Mouse (Mus musculus) neural tube, embryonic 14.5 days (tissue): ENCODE data around the gene Epp13. TPM values are rescaled to one million over a fixed set of nuclear protein-coding genes. Genes with fewer than 3 reads are reported as not detected.
"Not testable (repeated sequence)": the region's sequence is repeated elsewhere in the genome, so short reads cannot be mapped to it uniquely, and the experiment has no call there.

Source experiments
- ATAC-seq: fragments of 200-750 bp; cut with Nextera tagmentation; 2 replicates; pipeline ENCODE4 v1.8.0; 2017; ENCODE audit warnings: low read depth, mild to moderate bottlenecking, moderate TSS enrichment, moderate library complexity
- H3K27ac ChIP-seq: fragments of 300-500 bp; sonication (generic); 2 replicates; pipeline ENCODE4 v1.5.1; 2014; ENCODE audit warnings: low read depth, mild to moderate bottlenecking, control low read depth, low read length, moderate library complexity, mixed read lengths
- H3K27me3 ChIP-seq: fragments of 300-500 bp; sonication (generic); 2 replicates; pipeline ENCODE4 v1.6.1; 2014; ENCODE audit warnings: low read length; ENCODE audit not compliant: control insufficient read depth, insufficient read depth
- H3K36me3 ChIP-seq: fragments of 300-500 bp; sonication (generic); 2 replicates; pipeline ENCODE4 v1.6.1; 2014; ENCODE audit warnings: low read length, mixed read lengths; ENCODE audit not compliant: control insufficient read depth, insufficient read depth
- H3K4me1 ChIP-seq: fragments of 300-500 bp; sonication (generic); 2 replicates; pipeline ENCODE4 v1.6.1; 2014; ENCODE audit warnings: low read length; ENCODE audit not compliant: control insufficient read depth, insufficient read depth
- H3K4me2 ChIP-seq: fragments of 300-500 bp; sonication (generic); 2 replicates; pipeline ENCODE4 v1.6.1; 2014; ENCODE audit warnings: mild to moderate bottlenecking, low read depth, low read length, control low read depth
- H3K4me3 ChIP-seq: fragments of 300-500 bp; sonication (generic); 2 replicates; pipeline ENCODE4 v1.5.1; 2014; ENCODE audit warnings: low read depth, low read length, control low read depth, mixed read lengths
- H3K9ac ChIP-seq: fragments of 300-500 bp; sonication (generic); replicated peaks from 2 replicates; pipeline ENCODE4 v1.6.1; 2014; ENCODE audit warnings: low read depth, mild to moderate bottlenecking, control low read depth, low read length, mixed read lengths
- H3K9me3 ChIP-seq: fragments of 300-500 bp; sonication (generic); 2 replicates; pipeline ENCODE4 v1.6.1; 2016; ENCODE audit warnings: low read length; ENCODE audit not compliant: control insufficient read depth
- WGBS: fragments of 180-500 bp; shearing (Covaris S2); extraction: QIAGEN DNeasy Blood & Tissue Kit; methylation state at CpG from one replicate; pipeline ENCODE4 v1.1.7; 2014; 5-methylcytosine and 5-hydroxymethylcytosine counted together
- polyA plus RNA-seq: library from polyadenylated mRNA; unstranded; fragments of >200 nt; fragmentation: Nextera tagmentation; extraction: Ambion mirVana; gene quantifications from 2 replicates; pipeline ENCODE4 v1.2.1, GENCODE M21; 2014

Epp13 gene
- polyA plus RNA-seq = not detected in 2 replicates

DNA sequence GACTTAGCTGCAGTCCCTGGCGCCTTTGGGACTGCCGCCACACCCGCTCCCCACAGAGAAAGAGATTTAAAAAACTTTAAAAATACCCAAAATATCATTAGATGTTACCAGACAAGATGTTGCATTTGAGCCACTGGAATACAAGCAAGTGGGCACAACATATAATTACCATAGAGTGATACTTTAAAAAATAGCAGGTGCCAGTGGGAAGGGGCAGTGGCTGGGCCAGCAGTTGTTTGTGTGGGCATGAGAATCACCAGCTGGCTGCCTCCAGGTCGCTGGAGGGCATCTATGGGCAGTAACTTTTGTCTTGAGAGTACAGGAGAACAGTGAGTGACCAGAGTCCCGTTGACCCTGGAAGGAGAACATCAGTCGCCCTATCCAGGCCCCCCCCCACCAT is at the start of gene Epp13:
TSS of gene Epp13 (plus strand) at position 301 of the 400 bp plus-strand sequence.
- H3K4me1 ChIP-seq = no peaks in the 10 kb centered on the region
- ATAC-seq = no peak
- H3K27ac ChIP-seq = no peak within 1 kb of the TSS
- 94% methylated on average over 6 of the region's 6 CpGs for WGBS
- no peak within 1 kb of the TSS for H3K9ac ChIP-seq
- H3K36me3 ChIP-seq = no peaks in the 10 kb centered on the region
- H3K4me3 ChIP-seq = no peak within 1 kb of the TSS
- H3K4me2 ChIP-seq = no peak within 1 kb of the TSS
- H3K9me3 ChIP-seq = no peaks in the 10 kb centered on the region
- no peaks in the 10 kb centered on the region for H3K27me3 ChIP-seq

DNA sequence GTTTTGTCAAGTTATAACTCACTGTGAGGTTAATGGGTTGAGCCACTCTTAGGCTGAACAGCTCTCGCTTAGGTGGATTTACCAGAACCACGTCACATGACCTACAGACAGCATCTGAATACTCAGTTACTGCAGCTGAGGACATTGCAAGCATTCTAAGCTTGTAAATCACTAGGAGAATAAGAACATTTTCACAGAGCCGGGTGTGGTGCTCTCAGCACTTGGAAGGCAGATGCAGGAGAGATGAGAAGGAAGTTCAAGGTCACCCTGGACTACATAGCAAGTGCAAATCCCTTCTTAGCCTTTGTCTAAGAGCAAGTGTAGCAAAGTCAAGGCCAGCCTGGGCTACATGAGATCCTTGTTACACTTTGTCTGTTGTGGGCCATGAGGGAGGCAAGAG is 48.3 kb upstream of the Epp13 start:
- Histone ChIP-seq H3K9ac (no peak overlapping the region), H3K27ac (no peak overlapping the region), H3K27me3 (no peaks in the 10 kb centered on the region), H3K4me2 (no peak overlapping the region), H3K9me3 (no peaks in the 10 kb centered on the region), H3K36me3 (no peaks in the 10 kb centered on the region), H3K4me1 (no peaks in the 10 kb centered on the region), H3K4me3 (no peak overlapping the region)
- no peak for ATAC-seq
- 80% methylated on average over 3 of the region's 3 CpGs for WGBS

DNA sequence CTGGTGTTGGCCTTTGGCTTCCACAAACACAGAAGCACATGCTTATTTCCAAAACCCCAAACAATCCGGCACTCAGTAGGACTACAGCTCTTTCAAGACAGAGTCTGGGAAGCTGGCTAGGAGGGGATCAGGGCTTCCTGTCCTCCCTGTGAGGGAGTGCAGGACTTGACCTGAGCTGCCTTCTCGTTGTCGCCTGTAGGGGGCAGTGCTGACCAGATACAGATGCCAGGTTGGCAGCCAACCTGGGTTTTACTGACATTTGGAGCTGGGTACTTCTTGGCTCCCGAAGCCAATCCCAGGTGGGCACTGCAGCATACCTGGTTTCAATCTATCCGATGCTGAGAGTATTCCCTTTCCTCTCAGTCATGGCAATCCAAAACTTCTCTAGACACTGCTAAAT is 39.4 kb upstream of the Epp13 start:
- WGBS = 51% methylated on average over 5 of the region's 5 CpGs
- Histone ChIP-seq H3K27me3 (no peaks in the 10 kb centered on the region), H3K9me3 (no peaks in the 10 kb centered on the region), H3K4me3 (no peak overlapping the region), H3K4me2 (no peak overlapping the region), H3K4me1 (no peaks in the 10 kb centered on the region), H3K36me3 (no peaks in the 10 kb centered on the region), H3K27ac (no peak overlapping the region), H3K9ac (no peak overlapping the region)
- ATAC-seq = no peak

DNA sequence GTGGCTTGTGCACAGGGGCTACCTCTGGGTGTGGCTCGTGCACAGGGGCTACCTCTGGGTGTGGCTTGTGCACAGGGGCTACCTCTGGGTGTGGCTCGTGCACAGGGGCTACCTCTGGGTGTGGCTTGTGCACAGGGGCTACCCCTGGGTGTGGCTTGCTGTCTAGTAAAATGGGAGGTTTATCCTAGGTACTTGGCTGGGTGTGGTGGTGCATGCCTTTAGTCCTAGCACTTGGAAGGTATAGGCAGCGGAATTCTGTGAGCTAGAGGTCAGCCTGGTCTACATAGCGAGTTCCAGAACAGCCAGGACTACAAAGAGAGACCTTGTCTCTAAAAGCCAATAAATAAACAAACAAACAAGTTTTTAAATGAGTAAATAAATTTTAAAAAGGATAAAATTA is 37.8 kb upstream of the Epp13 start:
- H3K27ac ChIP-seq, ATAC-seq, H3K36me3 ChIP-seq, H3K4me1 ChIP-seq, H3K4me2 ChIP-seq, H3K9me3 ChIP-seq, H3K4me3 ChIP-seq, H3K27me3 ChIP-seq, H3K9ac ChIP-seq: not testable (repeated sequence)
- WGBS = 83% methylated on average over 3 of the region's 4 CpGs

DNA sequence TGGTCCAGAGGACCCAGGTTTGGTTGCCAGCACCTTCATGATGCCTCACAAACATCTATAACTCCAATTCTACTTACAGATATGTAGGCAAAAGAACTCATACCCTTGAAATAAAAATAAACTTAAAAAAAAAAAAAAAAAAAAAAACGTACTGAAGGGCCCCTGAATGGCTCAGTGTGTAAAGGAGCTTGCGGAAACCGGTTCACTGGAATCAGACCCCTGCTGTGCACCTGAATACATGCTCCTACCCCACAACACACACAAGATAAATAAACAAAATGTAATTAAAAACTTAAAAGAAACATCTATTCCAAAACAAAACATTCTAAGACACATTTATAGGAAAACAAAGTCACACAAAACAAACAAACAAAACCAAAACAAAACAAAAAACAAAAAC is 32.4 kb upstream of the Epp13 start:
- Histone ChIP-seq H3K27me3 (no peaks in the 10 kb centered on the region), H3K9me3 (0 out of 2 replicates have a peak, but pooled peaks cover 6% of the 10 kb centered on the region), H3K27ac (no peak overlapping the region), H3K4me3 (no peak overlapping the region), H3K4me1 (no peaks in the 10 kb centered on the region), H3K9ac (no peak overlapping the region), H3K36me3 (no peaks in the 10 kb centered on the region), H3K4me2 (no peak overlapping the region)
- no peak for ATAC-seq
- 57% methylated on average over 3 of the region's 3 CpGs for WGBS

DNA sequence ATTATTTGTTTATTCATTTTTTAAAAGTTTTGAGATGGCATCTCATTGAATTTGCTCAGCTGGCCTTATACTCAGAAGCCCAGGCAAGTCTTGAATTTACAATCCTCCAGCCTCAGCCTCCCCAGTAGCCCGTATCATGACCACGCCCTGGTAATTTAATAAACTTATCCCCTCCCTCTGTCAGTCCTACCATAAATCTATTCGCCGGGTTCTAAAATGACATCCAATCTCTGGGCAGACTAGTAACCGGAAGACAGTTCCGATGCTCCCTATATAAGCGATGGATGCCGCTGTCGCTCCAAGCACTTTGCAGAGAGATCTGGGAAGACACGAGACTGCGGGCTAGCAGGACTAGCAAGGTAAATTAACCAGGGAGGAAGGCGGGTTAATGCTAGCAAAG is 30.5 kb upstream of the Epp13 start, which contains the start of gene Zscan5b:
TSS of gene Zscan5b (plus strand) at position 301 of the 400 bp plus-strand sequence.
- 0 out of 2 replicates have a peak, but pooled peaks cover 6% of the 10 kb centered on the region for H3K9me3 ChIP-seq
- no peak within 1 kb of the TSS for H3K9ac ChIP-seq
- H3K27me3 ChIP-seq = no peaks in the 10 kb centered on the region
- H3K36me3 ChIP-seq = no peaks in the 10 kb centered on the region
- no peak within 1 kb of the TSS for H3K4me2 ChIP-seq
- H3K4me1 ChIP-seq = no peaks in the 10 kb centered on the region
- 93% methylated on average over 12 of the region's 12 CpGs for WGBS
- H3K27ac ChIP-seq = no peak within 1 kb of the TSS
- no peak within 1 kb of the TSS for H3K4me3 ChIP-seq
- ATAC-seq = no peak

DNA sequence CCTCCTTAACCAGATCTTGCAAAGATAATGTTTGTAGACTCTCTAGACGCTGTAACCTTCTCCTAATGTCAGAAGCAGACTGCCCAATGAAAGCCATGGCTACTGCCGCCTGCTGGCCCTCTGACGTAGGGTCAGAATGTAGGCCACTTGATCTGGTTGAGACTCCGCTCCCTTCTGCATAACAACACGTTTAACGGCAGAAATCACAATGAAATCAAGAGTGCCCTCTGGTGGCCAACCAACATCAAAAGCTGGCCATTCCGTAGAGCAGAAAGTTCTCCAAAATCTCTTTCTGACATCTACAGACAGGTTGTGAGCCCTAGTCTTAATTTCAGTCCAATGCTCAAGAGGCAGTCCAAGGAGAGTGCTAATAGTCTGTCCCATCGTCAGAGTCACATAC is 24.0 kb upstream of the Epp13 start:
- not testable (repeated sequence) for ATAC-seq, H3K4me1 ChIP-seq, H3K9me3 ChIP-seq, H3K27ac ChIP-seq, H3K4me2 ChIP-seq, H3K36me3 ChIP-seq, H3K27me3 ChIP-seq, H3K9ac ChIP-seq, H3K4me3 ChIP-seq
- WGBS = 62% methylated on average over 8 of the region's 8 CpGs

DNA sequence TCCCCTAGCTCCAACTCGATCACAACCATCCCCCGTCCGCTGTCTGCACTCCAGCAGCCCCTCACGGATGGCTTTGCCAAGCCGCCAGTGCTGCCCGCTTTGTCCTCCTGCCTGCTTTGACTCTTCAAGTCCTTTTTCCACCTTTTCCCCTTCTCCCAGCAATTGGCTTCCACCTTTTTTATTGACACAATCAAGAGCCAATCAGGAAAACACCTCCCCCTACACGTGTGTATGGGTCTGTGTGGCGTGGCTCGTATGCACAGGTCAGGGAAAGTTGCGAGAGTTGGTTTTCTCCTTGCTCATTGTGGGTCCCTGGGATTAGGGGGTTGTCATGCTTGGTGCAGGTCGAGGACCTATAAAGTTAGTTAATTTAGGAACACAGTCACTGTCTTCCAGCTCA is 12.7 kb upstream of the Epp13 start:
- H3K36me3 ChIP-seq = no peaks in the 10 kb centered on the region
- 54% methylated on average over 11 of the region's 11 CpGs for WGBS

DNA sequence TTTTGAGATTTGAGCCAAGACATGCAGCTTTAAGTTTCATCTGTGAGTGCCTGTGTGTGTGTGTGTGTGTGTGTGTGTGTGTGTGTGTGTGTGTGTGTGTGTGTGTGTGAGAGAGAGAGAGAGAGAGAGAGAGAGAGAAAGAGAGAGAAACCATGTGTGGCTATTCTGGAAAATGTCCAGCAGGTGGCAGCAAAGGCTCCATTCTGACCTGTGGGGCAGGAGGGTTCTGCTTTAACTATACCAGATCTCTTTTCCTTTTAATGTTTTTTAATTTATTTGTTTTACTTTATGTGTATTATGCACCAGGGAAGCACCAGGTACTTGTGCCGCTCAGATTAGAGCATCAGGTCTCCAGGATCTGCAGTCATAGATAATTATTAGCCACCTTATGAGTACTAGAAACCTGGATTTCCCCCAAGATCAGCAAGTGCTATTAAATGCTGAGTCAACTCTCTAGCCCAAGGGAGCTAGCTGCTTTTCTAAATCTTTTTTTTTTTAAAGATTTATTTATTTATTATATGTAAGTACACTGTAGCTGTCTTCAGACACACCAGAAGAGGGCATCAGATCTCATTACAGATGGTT is 11.6 kb upstream of the Epp13 start:
- 18% methylated on average over 1 of the region's 1 CpGs for WGBS
- H3K4me3 ChIP-seq, H3K4me1 ChIP-seq, H3K4me2 ChIP-seq, H3K9ac ChIP-seq, H3K36me3 ChIP-seq, H3K9me3 ChIP-seq, ATAC-seq, H3K27me3 ChIP-seq, H3K27ac ChIP-seq: not testable (repeated sequence)

More for the DNA sequence above, 12.7 kb upstream of the Epp13 start:
- H3K4me1 ChIP-seq = no peaks in the 10 kb centered on the region
- H3K4me3 ChIP-seq = no peak overlapping the region
- H3K9ac ChIP-seq = no peak overlapping the region
- H3K4me2 ChIP-seq = no peak overlapping the region
- H3K9me3 ChIP-seq = no peaks in the 10 kb centered on the region
- no peak overlapping the region for H3K27ac ChIP-seq
- H3K27me3 ChIP-seq = no peaks in the 10 kb centered on the region
- ATAC-seq = no peak
